Mouse (Mus musculus): ENCODE results near the gene Gm21750. TPM values are rescaled to one million over a fixed set of nuclear protein-coding genes. Genes with fewer than 3 reads are reported as not detected.
"Not testable (repeated sequence)": the region's sequence is repeated elsewhere in the genome, so short reads cannot be mapped to it uniquely, and the experiment has no call there.

Gm21750 gene
- polyA plus RNA-seq (2015; fragmentation: Nextera tagmentation; extraction: Ambion mirVana), result not detected in 2 replicates

- not testable (repeated sequence) for H3K9me3 ChIP-seq; ATAC-seq; H3K4me1 ChIP-seq (replicated peaks); H3K4me3 ChIP-seq (replicated peaks); H3K27me3 ChIP-seq (replicated peaks); H3K4me2 ChIP-seq (replicated peaks); H3K27ac ChIP-seq; H3K36me3 ChIP-seq; H3K9ac ChIP-seq
- WGBS, result 87% methylated on average over 3 of the region's 3 CpGs
These were observed at the start of gene Gm21750 for GRCm38 (mm10) chr14:73660925-73661324. Gene Gm21750 (plus strand): TSS chr14:73661225.

GRCm38 (mm10) chr14:73614961-73615360, 46.1 kb upstream of the Gm21750 start:
- not testable (repeated sequence) for H3K9me3 ChIP-seq; ATAC-seq; H3K9ac ChIP-seq; H3K27me3 ChIP-seq (replicated peaks); H3K4me1 ChIP-seq (replicated peaks); H3K36me3 ChIP-seq; H3K4me2 ChIP-seq (replicated peaks); H3K27ac ChIP-seq; H3K4me3 ChIP-seq (replicated peaks)
- WGBS, result 58% methylated on average over 1 of the region's 1 CpGs

GRCm38 (mm10) chr14:73620880-73621279, 40.1 kb upstream of the Gm21750 start:
- no peaks in the 10 kb centered on the region for H3K27me3 ChIP-seq (replicated peaks)
- H3K4me1 ChIP-seq (replicated peaks), result no peaks in the 10 kb centered on the region
- H3K36me3 ChIP-seq, result no peaks in the 10 kb centered on the region
- H3K9ac ChIP-seq, result no peak overlapping the region
- H3K4me3 ChIP-seq (replicated peaks), result no peak overlapping the region
- no peak overlapping the region for H3K4me2 ChIP-seq (replicated peaks)
- WGBS, result 72% methylated on average over 3 of the region's 3 CpGs
- no peaks in the 10 kb centered on the region for H3K9me3 ChIP-seq
- no peak overlapping the region for H3K27ac ChIP-seq
- ATAC-seq, result no peak

GRCm38 (mm10) chr14:73622988-73623387, 38.0 kb upstream of the Gm21750 start:
- no peak for ATAC-seq
- no peaks in the 10 kb centered on the region for H3K27me3 ChIP-seq (replicated peaks)
- no peak overlapping the region for H3K27ac ChIP-seq
- no peak overlapping the region for H3K4me2 ChIP-seq (replicated peaks)
- H3K36me3 ChIP-seq, result no peaks in the 10 kb centered on the region
- no peaks in the 10 kb centered on the region for H3K4me1 ChIP-seq (replicated peaks)
- no peaks in the 10 kb centered on the region for H3K9me3 ChIP-seq
- 94% methylated on average over 1 of the region's 1 CpGs for WGBS
- no peak overlapping the region for H3K9ac ChIP-seq
- H3K4me3 ChIP-seq (replicated peaks), result no peak overlapping the region

GRCm38 (mm10) chr14:73625469-73625868, 35.6 kb upstream of the Gm21750 start:
- Histone ChIP-seq H3K4me3 (replicated peaks) (no peak overlapping the region), H3K9ac (no peak overlapping the region), H3K4me1 (replicated peaks) (no peaks in the 10 kb centered on the region), H3K27me3 (replicated peaks) (no peaks in the 10 kb centered on the region), H3K9me3 (no peaks in the 10 kb centered on the region), H3K4me2 (replicated peaks) (no peak overlapping the region), H3K36me3 (no peaks in the 10 kb centered on the region), H3K27ac (no peak overlapping the region)
- no peak for ATAC-seq
- WGBS, result 63% methylated on average over 3 of the region's 3 CpGs

- no peak for ATAC-seq
These were observed 29.5 kb upstream of the Gm21750 start for GRCm38 (mm10) chr14:73631511-73631910.

GRCm38 (mm10) chr14:73632648-73633263, 28.3 kb upstream of the Gm21750 start:
- H3K9me3 ChIP-seq, result no peaks in the 10 kb centered on the region
- H3K27me3 ChIP-seq (replicated peaks), result no peaks in the 10 kb centered on the region
- no peak overlapping the region for H3K4me3 ChIP-seq (replicated peaks)
- no peak overlapping the region for H3K4me2 ChIP-seq (replicated peaks)
- no peaks in the 10 kb centered on the region for H3K36me3 ChIP-seq
- no peaks in the 10 kb centered on the region for H3K4me1 ChIP-seq (replicated peaks)
- no peak overlapping the region for H3K27ac ChIP-seq
- no peak for ATAC-seq
- 76% methylated on average over 9 of the region's 9 CpGs for WGBS
- no peak overlapping the region for H3K9ac ChIP-seq

More at GRCm38 (mm10) chr14:73631511-73631910, 29.5 kb upstream of the Gm21750 start:
- no peak overlapping the region for H3K9ac ChIP-seq
- no peaks in the 10 kb centered on the region for H3K4me1 ChIP-seq (replicated peaks)
- H3K9me3 ChIP-seq, result no peaks in the 10 kb centered on the region
- no peak overlapping the region for H3K27ac ChIP-seq
- H3K4me2 ChIP-seq (replicated peaks), result no peak overlapping the region
- H3K4me3 ChIP-seq (replicated peaks), result no peak overlapping the region
- no peaks in the 10 kb centered on the region for H3K36me3 ChIP-seq
- 88% methylated on average over 4 of the region's 4 CpGs for WGBS
- no peaks in the 10 kb centered on the region for H3K27me3 ChIP-seq (replicated peaks)

- Histone ChIP-seq H3K27ac (no peak overlapping the region), H3K4me3 (replicated peaks) (no peak overlapping the region)
These were observed 26.7 kb upstream of the Gm21750 start for GRCm38 (mm10) chr14:73634356-73634755.

GRCm38 (mm10) chr14:73637460-73637859, 23.6 kb upstream of the Gm21750 start:
- H3K4me2 ChIP-seq (replicated peaks), result no peak overlapping the region
- H3K27ac ChIP-seq, result no peak overlapping the region

More at GRCm38 (mm10) chr14:73634356-73634755, 26.7 kb upstream of the Gm21750 start:
- ATAC-seq, result no peak
- H3K4me1 ChIP-seq (replicated peaks), result no peaks in the 10 kb centered on the region
- 91% methylated on average over 3 of the region's 3 CpGs for WGBS
- H3K36me3 ChIP-seq, result no peaks in the 10 kb centered on the region
- no peaks in the 10 kb centered on the region for H3K9me3 ChIP-seq
- H3K27me3 ChIP-seq (replicated peaks), result no peaks in the 10 kb centered on the region
- H3K9ac ChIP-seq, result no peak overlapping the region
- no peak overlapping the region for H3K4me2 ChIP-seq (replicated peaks)

GRCm38 (mm10) chr14:73650179-73650578, 10.8 kb upstream of the Gm21750 start:
- H3K4me1 ChIP-seq (replicated peaks), result no peaks in the 10 kb centered on the region
- no peak overlapping the region for H3K9ac ChIP-seq
- no peak for ATAC-seq
- WGBS, result 89% methylated on average over 4 of the region's 4 CpGs
- H3K4me2 ChIP-seq (replicated peaks), result no peak overlapping the region
- H3K4me3 ChIP-seq (replicated peaks), result no peak overlapping the region
- H3K36me3 ChIP-seq, result no peaks in the 10 kb centered on the region
- no peaks in the 10 kb centered on the region for H3K9me3 ChIP-seq
- no peaks in the 10 kb centered on the region for H3K27me3 ChIP-seq (replicated peaks)
- no peak overlapping the region for H3K27ac ChIP-seq

More at GRCm38 (mm10) chr14:73637460-73637859, 23.6 kb upstream of the Gm21750 start:
- no peak for ATAC-seq
- no peak overlapping the region for H3K4me3 ChIP-seq (replicated peaks)
- H3K36me3 ChIP-seq, result no peaks in the 10 kb centered on the region
- H3K9me3 ChIP-seq, result no peaks in the 10 kb centered on the region
- H3K27me3 ChIP-seq (replicated peaks), result no peaks in the 10 kb centered on the region
- no peak overlapping the region for H3K9ac ChIP-seq
- H3K4me1 ChIP-seq (replicated peaks), result no peaks in the 10 kb centered on the region

- Histone ChIP-seq H3K9ac (no peak overlapping the region), H3K27me3 (replicated peaks) (no peaks in the 10 kb centered on the region), H3K27ac (no peak overlapping the region), H3K9me3 (no peaks in the 10 kb centered on the region), H3K4me2 (replicated peaks) (no peak overlapping the region), H3K4me1 (replicated peaks) (no peaks in the 10 kb centered on the region), H3K4me3 (replicated peaks) (no peak overlapping the region), H3K36me3 (no peaks in the 10 kb centered on the region)
- WGBS, result 86% methylated on average over 2 of the region's 2 CpGs
- ATAC-seq, result no peak
These were observed 9.1 kb downstream of the Gm21750 start for GRCm38 (mm10) chr14:73670091-73670490.

- ATAC-seq, result no peak
- 45% methylated on average over 4 of the region's 4 CpGs for WGBS
- H3K27me3 ChIP-seq (replicated peaks), result no peaks in the 10 kb centered on the region
These were observed 26.7 kb downstream of the Gm21750 start for GRCm38 (mm10) chr14:73687726-73688125.

GRCm38 (mm10) chr14:73688427-73688826, 27.4 kb downstream of the Gm21750 start:
- no peaks in the 10 kb centered on the region for H3K4me1 ChIP-seq (replicated peaks)
- H3K9me3 ChIP-seq, result no peaks in the 10 kb centered on the region
- H3K4me3 ChIP-seq (replicated peaks), result no peak overlapping the region
- H3K27me3 ChIP-seq (replicated peaks), result no peaks in the 10 kb centered on the region
- WGBS, result 79% methylated on average over 2 of the region's 2 CpGs
- H3K27ac ChIP-seq, result no peak overlapping the region
- H3K4me2 ChIP-seq (replicated peaks), result no peak overlapping the region
- no peak overlapping the region for H3K9ac ChIP-seq
- ATAC-seq, result no peak
- H3K36me3 ChIP-seq, result no peaks in the 10 kb centered on the region

More at GRCm38 (mm10) chr14:73687726-73688125, 26.7 kb downstream of the Gm21750 start:
- Histone ChIP-seq H3K4me1 (replicated peaks) (no peaks in the 10 kb centered on the region), H3K4me3 (replicated peaks) (no peak overlapping the region), H3K9me3 (no peaks in the 10 kb centered on the region), H3K36me3 (no peaks in the 10 kb centered on the region), H3K4me2 (replicated peaks) (no peak overlapping the region), H3K9ac (no peak overlapping the region), H3K27ac (no peak overlapping the region)
